Mouse (Mus musculus) CD8-positive naive resting alpha-beta T cell, adult 2 months (primary cell): ENCODE data around the gene Ebf4.

Source experiments
- DNase-seq, 2 experiments: peaks; one replicate each; pipeline ENCODE4 v3.0.0; 2022; ENCODE audit warnings: low read depth in 2 of 2, low spot score in 2 of 2

The Ebf4 gene

GRCm38 (mm10) chr2:130383895-130384294 lies 88.9 kb downstream of the Ebf4 start:
- no peak for DNase-seq

GRCm38 (mm10) chr2:130386212-130386611 lies 91.2 kb downstream of the Ebf4 start:
- DNase-seq, result no peak

GRCm38 (mm10) chr2:130388796-130389195 lies 93.8 kb downstream of the Ebf4 start:
- DNase-seq, result no peak

GRCm38 (mm10) chr2:130390993-130391625 lies 96.1 kb downstream of the Ebf4 start:
- DNase-seq, result no peak

- no peak for DNase-seq
These were observed 97.9 kb downstream of the Ebf4 start for GRCm38 (mm10) chr2:130392836-130393235.

GRCm38 (mm10) chr2:130395696-130396095 lies 100.7 kb downstream of the Ebf4 start:
- no peak for DNase-seq

- no peak for DNase-seq
These were observed 102.4 kb downstream of the Ebf4 start, which contains the start of gene Cpxm1 for GRCm38 (mm10) chr2:130397186-130397985. Gene Cpxm1, minus strand, starts transcription at chr2:130397574.

GRCm38 (mm10) chr2:130398091-130398490 lies 103.1 kb downstream of the Ebf4 start:
- DNase-seq, result no peak

- DNase-seq, result no peak
These were observed 105.1 kb downstream of the Ebf4 start for GRCm38 (mm10) chr2:130400046-130400445.

GRCm38 (mm10) chr2:130401891-130402290 lies 106.9 kb downstream of the Ebf4 start:
- DNase-seq, result no peak

- DNase-seq, result no peak
These were observed 110.0 kb downstream of the Ebf4 start, which contains the start of the genes Gm28372 and 1700020A23Rik for GRCm38 (mm10) chr2:130404939-130405338. Gene Gm28372, plus strand, starts transcription at chr2:130405239. Gene 1700020A23Rik, plus strand, starts transcription at chr2:130405259.

GRCm38 (mm10) chr2:130406178-130406577 lies 111.2 kb downstream of the Ebf4 start, which contains the start of gene Tmem239:
Gene Tmem239, plus strand, starts transcription at chr2:130406478.
- no peak for DNase-seq

GRCm38 (mm10) chr2:130408194-130408593 lies 113.2 kb downstream of the Ebf4 start:
- no peak for DNase-seq

GRCm38 (mm10) chr2:130411558-130412495 lies 116.9 kb downstream of the Ebf4 start:
- peak; percentile 51 to 63 for DNase-seq

- no peak for DNase-seq
These were observed 117.8 kb downstream of the Ebf4 start for GRCm38 (mm10) chr2:130412775-130413174.

- DNase-seq, result no peak
These were observed 119.3 kb downstream of the Ebf4 start for GRCm38 (mm10) chr2:130414094-130414856.
